Mouse (Mus musculus): Measurements from ENCODE around the gene Vstm5.

DNA sequence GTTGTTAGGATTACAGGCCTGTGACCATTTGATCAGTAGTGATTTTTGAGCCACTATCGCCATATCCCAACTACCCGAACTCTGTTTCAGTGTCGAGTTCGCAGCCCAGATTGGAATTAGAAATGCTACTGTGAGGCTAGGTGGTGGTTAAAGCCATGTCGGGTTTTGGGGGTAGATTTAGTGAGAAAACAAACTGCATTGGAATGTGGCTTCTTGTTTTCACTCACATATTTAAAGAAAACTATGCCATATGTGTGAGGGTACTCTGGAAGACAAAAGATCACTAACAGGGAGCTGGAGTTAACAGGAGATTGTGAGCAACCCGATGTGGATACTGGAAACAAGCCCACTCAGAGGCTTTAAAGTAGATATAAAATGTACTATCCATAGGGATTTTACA, 68.4 kb downstream of the Vstm5 start:
- TF ChIP-seq POLR2A (IDR thresholded peaks at IDR 0.05; ENCODE audit: insufficient read depth, low read depth, low read length): no peak
- no peak for TF ChIP-seq CTCF (IDR thresholded peaks at IDR 0.05; ENCODE audit: insufficient read depth, low read depth, low read length)

All from olfactory bulb, adult 2 months (tissue).